Mouse (Mus musculus) cerebellum, adult 2 months (tissue): Measurements from ENCODE around the gene Itgb3. TPM values are rescaled to one million over a fixed set of nuclear protein-coding genes. Genes with fewer than 3 reads are reported as not detected.

Source experiments
- DNase-seq, 2 experiments: peaks; one replicate each; pipeline ENCODE4 v3.0.0; 2021
- H3K27ac ChIP-seq: fragments of 200-500 bp; 2 replicates; pipeline ENCODE4 v1.5.1; 2012; ENCODE audit warnings: low read length, control low read depth, inconsistent platforms; ENCODE audit not compliant: insufficient read depth
- H3K27me3 ChIP-seq: fragments of 200-500 bp; 2 replicates; pipeline ENCODE4 v1.6.1; 2012; ENCODE audit warnings: inconsistent platforms, mild to moderate bottlenecking, low read length, moderate library complexity; ENCODE audit not compliant: control insufficient read depth, insufficient read depth
- H3K4me1 ChIP-seq: fragments of 200-500 bp; 2 replicates; pipeline ENCODE4 v1.6.1; 2011; ENCODE audit warnings: low read length; ENCODE audit not compliant: control insufficient read depth, insufficient read depth
- H3K4me3 ChIP-seq: fragments of 200-500 bp; replicated peaks from 2 replicates; pipeline ENCODE3; 2011; ENCODE audit warnings: mild to moderate bottlenecking, low read depth, low read length, control low read depth; ENCODE audit not compliant: insufficient read depth
- CTCF ChIP-seq: fragments of 200-500 bp; IDR thresholded peaks from 2 replicates; pipeline ENCODE4 v1.5.1; 2011; ENCODE audit warnings: low read depth, mild to moderate bottlenecking, control low read depth, low read length, moderate library complexity, borderline replicate concordance; ENCODE audit not compliant: insufficient read depth
- POLR2A ChIP-seq: fragments of 200-500 bp; IDR thresholded peaks from 2 replicates; pipeline ENCODE4 v1.6.1; 2011; ENCODE audit warnings: low read length, control low read depth, borderline replicate concordance; ENCODE audit not compliant: insufficient read depth
- WGBS: fragments of 180-500 bp; shearing (Covaris S2); methylation state at CpG from one replicate; pipeline ENCODE4 v1.1.7; 2018; 5-methylcytosine and 5-hydroxymethylcytosine counted together
- polyA plus RNA-seq: library from polyadenylated mRNA; depleted of rRNA; stranded (reverse); fragments of >200 nt; gene quantifications from 2 replicates; pipeline ENCODE4 v1.2.3, GENCODE M21; 2012

Gene Itgb3
- polyA plus RNA-seq, 1 experiment = 2.0 TPM

- no peaks in the 10 kb centered on the region for H3K27me3 ChIP-seq
- H3K27ac ChIP-seq = no peak overlapping the region
- peaks cover 18% of the 10 kb centered on the region for H3K4me1 ChIP-seq
- no peak overlapping the region for H3K4me3 ChIP-seq
- WGBS = 75% methylated on average over 13 of the region's 13 CpGs
- TF ChIP-seq POLR2A (no peak), CTCF (no peak)
- DNase-seq = no peak
Measured at GRCm38 (mm10) chr11:104619084-104620022, 11.6 kb downstream of the Itgb3 start.

DNA sequence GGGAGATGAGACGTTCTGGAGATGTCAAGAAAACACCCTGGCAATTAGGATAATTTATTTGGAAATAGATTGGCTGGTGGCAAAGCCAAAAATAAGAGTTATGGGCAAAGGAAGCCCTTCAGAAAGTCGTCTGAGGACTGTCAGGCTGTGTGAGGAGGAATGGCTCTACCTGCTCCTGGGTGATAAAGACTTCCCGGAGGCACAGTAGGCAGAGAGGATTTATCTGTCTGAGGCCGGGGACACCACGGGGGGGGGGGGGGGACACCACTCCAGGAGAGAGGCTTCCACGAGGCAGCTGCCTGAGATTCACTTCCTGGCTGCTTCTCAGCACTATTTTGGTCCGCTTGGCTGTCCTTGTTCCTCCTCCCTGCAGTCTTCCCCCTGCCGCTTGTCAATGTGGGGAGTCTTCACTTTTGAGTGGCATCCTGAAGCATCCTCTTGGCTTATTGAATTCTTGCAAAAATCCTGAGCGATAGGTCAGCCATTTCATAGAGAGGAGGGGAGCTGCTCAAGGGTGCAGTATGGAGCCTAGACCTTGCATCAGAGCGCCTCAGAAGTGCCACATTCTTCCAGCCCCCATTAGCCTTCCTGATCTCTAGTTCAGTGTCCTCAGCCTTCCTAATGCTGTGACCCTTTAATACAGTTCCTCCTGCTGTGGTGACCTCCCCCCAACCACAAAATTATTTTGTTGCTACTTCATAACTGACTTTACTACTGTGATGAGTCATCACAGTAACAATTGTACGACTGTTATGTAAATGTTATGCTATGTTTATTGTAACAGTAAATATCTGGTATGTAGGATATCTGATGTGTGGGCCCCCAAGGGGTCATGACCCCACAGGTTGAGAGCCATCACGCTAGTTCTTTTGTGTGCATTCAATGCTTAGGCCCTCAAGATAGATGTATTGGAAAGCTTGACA is 14.5 kb downstream of the Itgb3 start:
- 36% methylated on average over 12 of the region's 12 CpGs for WGBS
- Histone ChIP-seq H3K27me3 (no peaks in the 10 kb centered on the region), H3K27ac (no peak overlapping the region), H3K4me3 (no peak overlapping the region), H3K4me1 (peaks cover 27% of the 10 kb centered on the region)
- TF ChIP-seq POLR2A (no peak), CTCF (no peak)
- DNase-seq = peak in 1 of 2 experiments; percentile 49

- no peak overlapping the region for H3K27ac ChIP-seq
- H3K4me1 ChIP-seq = peaks cover 27% of the 10 kb centered on the region
- H3K4me3 ChIP-seq = no peak overlapping the region
- DNase-seq = peak; percentile 74 to 88
- WGBS = 40% methylated on average over 6 of the region's 6 CpGs
- H3K27me3 ChIP-seq = no peaks in the 10 kb centered on the region
- no peak for TF ChIP-seq CTCF
- no peak for TF ChIP-seq POLR2A
Measured at GRCm38 (mm10) chr11:104624791-104625391, 17.1 kb downstream of the Itgb3 start.

- WGBS = 79% methylated on average over 12 of the region's 12 CpGs
- Histone ChIP-seq H3K4me1 (peaks cover 32% of the 10 kb centered on the region), H3K27ac (no peak overlapping the region), H3K4me3 (no peak overlapping the region), H3K27me3 (no peaks in the 10 kb centered on the region)
- DNase-seq = no peak
- no peak for TF ChIP-seq POLR2A
- no peak for TF ChIP-seq CTCF
Measured at GRCm38 (mm10) chr11:104625453-104626402, 17.9 kb downstream of the Itgb3 start.

DNA sequence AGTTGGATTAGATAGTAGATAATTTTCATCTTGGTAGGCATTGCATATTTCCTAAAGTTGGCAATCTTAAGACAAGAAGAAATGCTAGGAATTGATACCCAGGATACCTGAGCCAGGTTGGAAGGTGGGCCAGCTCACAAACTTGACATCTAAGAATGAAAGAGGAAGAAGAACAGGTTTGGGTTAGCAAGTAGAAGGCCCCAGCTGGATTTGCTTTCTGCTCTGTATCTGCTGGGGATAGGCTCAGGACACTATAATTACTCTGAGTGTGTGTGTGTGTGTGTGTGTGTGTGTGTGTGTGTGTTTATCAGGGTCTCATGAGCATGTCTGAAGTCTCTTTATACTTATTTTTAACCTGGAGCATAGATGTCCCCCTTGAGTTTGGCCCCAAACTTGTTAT is 18.8 kb downstream of the Itgb3 start:
- no peaks in the 10 kb centered on the region for H3K27me3 ChIP-seq
- DNase-seq = no peak
- peaks cover 40% of the 10 kb centered on the region for H3K4me1 ChIP-seq
- no peak overlapping the region for H3K4me3 ChIP-seq
- TF ChIP-seq CTCF (no peak), POLR2A (no peak)
- H3K27ac ChIP-seq = no peak overlapping the region

GRCm38 (mm10) chr11:104627616-104628301 is 20.0 kb downstream of the Itgb3 start:
- peaks cover 36% of the 10 kb centered on the region for H3K4me1 ChIP-seq
- no peaks in the 10 kb centered on the region for H3K27me3 ChIP-seq
- TF ChIP-seq POLR2A = no peak
- TF ChIP-seq CTCF = no peak
- no peak for DNase-seq
- WGBS = 80% methylated on average over 11 of the region's 11 CpGs
- H3K27ac ChIP-seq = no peak overlapping the region
- H3K4me3 ChIP-seq = no peak overlapping the region
